Mouse (Mus musculus): ENCODE results near the gene Mfsd11.
A peak's percentile ranks its signal among the peaks of the same experiment; 100 is the strongest.

The Mfsd11 gene

GRCm38 (mm10) chr11:116852291-116852890 is at the start of gene Mfsd11:
Gene Mfsd11 (plus strand): TSS chr11:116852440.
- DNase-seq (ENCODE audit: extremely low spot score, low read depth, low spot score): no peak

GRCm38 (mm10) chr11:116802709-116803108 is 49.5 kb upstream of the Mfsd11 start:
- no peak for DNase-seq (ENCODE audit: extremely low spot score, low read depth, low spot score)

GRCm38 (mm10) chr11:116806136-116807071 is 45.8 kb upstream of the Mfsd11 start:
- no peak for DNase-seq (ENCODE audit: extremely low spot score, low read depth, low spot score)

- DNase-seq (ENCODE audit: extremely low spot score, low read depth, low spot score): no peak
These were observed 45.1 kb upstream of the Mfsd11 start for GRCm38 (mm10) chr11:116807116-116807515.

- DNase-seq (ENCODE audit: extremely low spot score, low read depth, low spot score): no peak
These were observed 44.7 kb upstream of the Mfsd11 start for GRCm38 (mm10) chr11:116807526-116807925.

GRCm38 (mm10) chr11:116807938-116808606 is 44.2 kb upstream of the Mfsd11 start:
- DNase-seq (ENCODE audit: extremely low spot score, low read depth, low spot score): peak; percentile 69

- no peak for DNase-seq (ENCODE audit: extremely low spot score, low read depth, low spot score)
These were observed 43.3 kb upstream of the Mfsd11 start for GRCm38 (mm10) chr11:116808811-116809395.

GRCm38 (mm10) chr11:116809520-116809919 is 42.7 kb upstream of the Mfsd11 start:
- DNase-seq (ENCODE audit: extremely low spot score, low read depth, low spot score): no peak

- no peak for DNase-seq (ENCODE audit: extremely low spot score, low read depth, low spot score)
These were observed 41.7 kb upstream of the Mfsd11 start for GRCm38 (mm10) chr11:116810528-116810927.

- no peak for DNase-seq (ENCODE audit: extremely low spot score, low read depth, low spot score)
These were observed 41.0 kb upstream of the Mfsd11 start for GRCm38 (mm10) chr11:116810983-116811901.

- no peak for DNase-seq (ENCODE audit: extremely low spot score, low read depth, low spot score)
These were observed 39.3 kb upstream of the Mfsd11 start for GRCm38 (mm10) chr11:116812793-116813529.

- DNase-seq (ENCODE audit: extremely low spot score, low read depth, low spot score): no peak
These were observed 38.6 kb upstream of the Mfsd11 start for GRCm38 (mm10) chr11:116813610-116814009.

GRCm38 (mm10) chr11:116814076-116814883 is 38.0 kb upstream of the Mfsd11 start:
- DNase-seq (ENCODE audit: extremely low spot score, low read depth, low spot score): no peak

- DNase-seq (ENCODE audit: extremely low spot score, low read depth, low spot score): no peak
These were observed 37.3 kb upstream of the Mfsd11 start for GRCm38 (mm10) chr11:116814884-116815415.

- DNase-seq (ENCODE audit: extremely low spot score, low read depth, low spot score): no peak
These were observed 35.5 kb upstream of the Mfsd11 start for GRCm38 (mm10) chr11:116816769-116817168.

GRCm38 (mm10) chr11:116817567-116817966 is 34.7 kb upstream of the Mfsd11 start:
- no peak for DNase-seq (ENCODE audit: extremely low spot score, low read depth, low spot score)

- DNase-seq (ENCODE audit: extremely low spot score, low read depth, low spot score): no peak
These were observed 33.5 kb upstream of the Mfsd11 start for GRCm38 (mm10) chr11:116818722-116819121.

- no peak for DNase-seq (ENCODE audit: extremely low spot score, low read depth, low spot score)
These were observed 32.2 kb upstream of the Mfsd11 start for GRCm38 (mm10) chr11:116819932-116820593.

Measured in hindlimb bud, embryonic 11.5 days (tissue).